Mouse (Mus musculus): ENCODE measurements around the gene Dgcr8.
"Not testable (repeated sequence)": the region's sequence is repeated elsewhere in the genome, so short reads cannot be mapped to it uniquely, and the experiment has no call there.

DNA sequence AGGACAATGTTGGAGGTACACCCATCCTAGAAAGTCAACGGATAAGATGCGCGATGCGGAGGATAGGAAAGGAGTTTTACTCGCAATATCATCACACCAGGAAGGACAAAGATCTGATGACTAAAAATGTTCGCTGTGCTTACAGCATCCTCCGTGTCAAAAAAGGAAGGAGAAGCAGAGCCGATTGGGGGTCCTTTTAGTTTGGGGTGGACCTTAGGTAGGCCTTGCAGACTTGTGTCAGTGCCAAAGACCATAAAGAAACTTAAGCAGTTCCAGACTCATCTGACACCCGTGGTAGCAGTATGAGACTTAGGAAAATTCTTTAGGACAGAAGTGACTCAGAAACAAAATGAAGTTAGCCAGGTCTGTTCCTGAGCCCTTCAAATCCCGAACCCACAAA is 568 bp upstream of the Dgcr8 start:
- TF ChIP-seq CTCF (IDR thresholded peaks at IDR 0.05; ENCODE audit: borderline replicate concordance, extremely low read depth, insufficient read depth, insufficient read length); POLR2A (IDR thresholded peaks at IDR 0.05; ENCODE audit: borderline replicate concordance, extremely low read depth, insufficient read depth, insufficient read length, poor library complexity, severe bottlenecking): not testable (repeated sequence)

Measured in brain, embryonic 14.5 days (tissue).